Mouse (Mus musculus) megakaryocyte, embryonic 14.5 days (primary cell): ENCODE measurements at regions not wholly inside any gene's neighbourhood (a gene's known extent, or its start where the extent isn't known, plus 50 kb on each side); places are given as distances from the start of the nearest gene placed in this dataset.
"Not testable (repeated sequence)": the region's sequence is repeated elsewhere in the genome, so short reads cannot be mapped to it uniquely, and the experiment has no call there.

ENCODE experiments used
- H3K27me3 ChIP-seq: replicated peaks from 2 replicates; pipeline ENCODE3; 2012; ENCODE audit warnings: inconsistent platforms
- H3K36me3 ChIP-seq: replicated peaks from 2 replicates; pipeline ENCODE3; 2012; ENCODE audit warnings: low read length, inconsistent platforms, mixed read lengths
- H3K4me1 ChIP-seq: 2 replicates; pipeline ENCODE4 v1.6.1; 2012; ENCODE audit warnings: inconsistent platforms
- H3K4me3 ChIP-seq: replicated peaks from 2 replicates; pipeline ENCODE3; 2012; ENCODE audit warnings: moderate library complexity, mild to moderate bottlenecking, inconsistent platforms
- H3K9me3 ChIP-seq: 2 replicates; pipeline ENCODE4 v1.6.1; 2012; ENCODE audit warnings: inconsistent platforms
- FLI1 ChIP-seq: IDR thresholded peaks from 2 replicates; pipeline ENCODE4 v1.6.1; 2012; ENCODE audit warnings: low read length, inconsistent platforms, mixed read lengths
- GATA1 ChIP-seq: IDR thresholded peaks from 3 replicates; pipeline ENCODE4 v1.6.1; 2012; ENCODE audit warnings: mixed read lengths, low read length, inconsistent platforms, borderline replicate concordance

DNA sequence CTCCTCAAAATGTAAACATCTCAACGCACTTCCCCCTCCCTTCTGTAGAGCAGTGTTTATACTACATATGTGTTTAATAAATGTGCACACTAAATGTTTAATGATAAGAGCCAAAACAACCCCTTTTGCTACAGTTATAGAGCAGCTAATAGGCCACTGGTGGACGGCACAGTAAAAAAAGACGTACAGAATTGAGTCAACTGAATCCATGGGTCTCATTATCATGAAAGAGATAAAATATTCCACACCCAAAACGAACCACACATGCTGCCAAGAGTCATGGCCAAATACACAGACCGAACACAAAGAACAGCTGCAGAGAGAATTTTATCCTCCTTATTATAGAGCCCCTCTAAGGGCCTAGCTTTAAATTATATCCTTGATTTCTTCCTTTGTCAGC is 237.8 kb downstream of the Dhx15 start:
- H3K9me3 ChIP-seq, result peaks cover 11% of the 10 kb centered on the region; the same call in 1 of the 2 replicates

DNA sequence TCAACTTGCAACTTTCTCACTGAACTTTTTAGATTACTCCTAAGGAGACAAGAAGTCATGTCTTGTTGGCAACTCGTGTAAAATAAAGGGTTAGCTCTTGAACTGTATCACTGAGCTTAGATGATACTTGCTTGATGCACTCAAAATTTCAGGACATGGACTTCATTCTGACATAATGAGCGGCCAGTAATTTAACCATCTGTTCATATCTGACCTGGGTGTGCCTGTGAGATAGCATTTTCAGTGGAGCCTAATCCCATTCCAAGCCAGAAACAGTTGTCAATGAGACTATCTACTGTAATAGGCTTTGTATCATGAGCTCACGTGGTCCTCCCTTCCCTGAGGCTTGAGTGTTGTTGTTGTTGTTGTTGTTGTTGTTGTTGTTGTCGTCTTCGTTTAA is 240.3 kb downstream of the Dhx15 start:
- Histone ChIP-seq H3K4me1 (no peaks in the 10 kb centered on the region), H3K36me3 (no peaks in the 10 kb centered on the region), H3K4me3 (no peak overlapping the region), H3K27me3 (no peaks in the 10 kb centered on the region), H3K9me3 (peaks cover 12% of the 10 kb centered on the region; the same call in 1 of the 2 replicates)
- TF ChIP-seq FLI1 (no peak), GATA1 (no peak)

More for the DNA sequence above, 237.8 kb downstream of the Dhx15 start:
- H3K4me1 ChIP-seq, result no peaks in the 10 kb centered on the region
- H3K36me3 ChIP-seq, result no peaks in the 10 kb centered on the region
- no peaks in the 10 kb centered on the region for H3K27me3 ChIP-seq
- no peak for TF ChIP-seq FLI1
- no peak for TF ChIP-seq GATA1
- H3K4me3 ChIP-seq, result no peak overlapping the region

GRCm38 (mm10) chr5:51946062-51946461 is 244.3 kb downstream of the Dhx15 start:
- H3K36me3 ChIP-seq, result no peaks in the 10 kb centered on the region
- TF ChIP-seq GATA1 (no peak), FLI1 (no peak)
- H3K4me1 ChIP-seq, result no peaks in the 10 kb centered on the region
- peaks cover 12% of the 10 kb centered on the region; the same call in 1 of the 2 replicates for H3K9me3 ChIP-seq
- no peaks in the 10 kb centered on the region for H3K27me3 ChIP-seq
- H3K4me3 ChIP-seq, result no peak overlapping the region

- not testable (repeated sequence) for H3K36me3 ChIP-seq, H3K27me3 ChIP-seq, H3K4me1 ChIP-seq, H3K4me3 ChIP-seq
- peaks cover 11% of the 10 kb centered on the region for H3K9me3 ChIP-seq
These were observed 248.4 kb downstream of the Dhx15 start for GRCm38 (mm10) chr5:51941925-51942291.

DNA sequence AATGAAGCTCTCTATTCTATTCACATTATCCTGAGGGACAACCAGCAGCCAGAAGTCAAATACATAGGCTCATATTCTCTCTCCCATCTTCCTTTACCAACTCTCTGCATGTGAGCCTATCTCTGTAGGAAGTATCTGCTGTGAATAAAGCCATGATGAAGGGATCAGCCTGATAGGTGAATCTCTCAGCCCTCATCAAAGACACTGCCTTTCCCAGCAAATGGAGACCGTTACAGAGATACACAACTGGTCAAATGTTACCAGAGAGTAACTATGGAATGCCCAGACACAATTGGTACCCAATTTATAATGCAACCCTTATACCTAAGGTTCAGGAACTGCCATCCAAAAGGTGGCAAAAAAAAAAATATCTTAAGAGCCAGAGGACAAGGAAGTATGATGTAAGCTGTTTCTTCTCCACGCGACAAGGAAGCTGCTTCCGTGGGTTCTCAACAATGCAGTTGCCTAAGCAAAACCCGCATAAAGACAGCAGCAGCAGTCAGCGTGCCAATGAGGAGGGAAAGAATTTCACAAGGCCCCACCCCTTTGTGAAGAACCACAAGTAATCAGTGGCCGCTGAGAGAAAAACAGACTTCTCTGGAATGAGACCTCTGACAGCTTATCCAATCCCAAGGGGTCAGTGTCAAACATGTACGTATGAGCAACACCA is 248.9 kb downstream of the Dhx15 start:
- no peaks in the 10 kb centered on the region for H3K27me3 ChIP-seq
- peaks cover 9% of the 10 kb centered on the region for H3K9me3 ChIP-seq
- H3K4me3 ChIP-seq, result no peak overlapping the region
- H3K4me1 ChIP-seq, result no peaks in the 10 kb centered on the region
- TF ChIP-seq GATA1 (no peak), FLI1 (no peak)
- H3K36me3 ChIP-seq, result no peaks in the 10 kb centered on the region

DNA sequence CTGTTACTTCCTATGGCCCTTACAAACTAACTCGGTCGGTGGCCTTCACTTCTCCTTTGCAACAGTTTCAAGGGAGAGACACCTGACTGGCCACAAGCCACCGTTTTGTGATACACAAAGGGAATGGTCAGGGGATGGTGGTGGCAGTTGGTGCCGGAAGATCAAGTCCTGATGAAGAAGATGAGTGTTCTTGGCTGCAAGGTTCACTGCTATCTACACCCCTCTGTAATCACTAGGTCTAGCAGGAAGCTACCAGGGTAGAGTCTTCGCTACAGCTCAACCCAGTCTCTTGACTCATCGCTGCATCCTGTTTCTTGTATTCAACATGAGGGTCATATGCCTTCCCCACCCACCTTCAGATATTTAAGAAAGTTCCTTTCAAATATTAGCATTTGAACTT is 251.5 kb downstream of the Dhx15 start:
- no peak overlapping the region for H3K4me3 ChIP-seq
- TF ChIP-seq GATA1, result no peak
- TF ChIP-seq FLI1, result no peak
- no peaks in the 10 kb centered on the region for H3K4me1 ChIP-seq
- H3K36me3 ChIP-seq, result no peaks in the 10 kb centered on the region
- no peaks in the 10 kb centered on the region for H3K27me3 ChIP-seq
- H3K9me3 ChIP-seq, result peaks cover 16% of the 10 kb centered on the region

- Histone ChIP-seq H3K9me3 (peaks cover 21% of the 10 kb centered on the region), H3K4me3 (no peak overlapping the region), H3K4me1 (no peaks in the 10 kb centered on the region), H3K27me3 (no peaks in the 10 kb centered on the region), H3K36me3 (no peaks in the 10 kb centered on the region)
- no peak for TF ChIP-seq GATA1
- no peak for TF ChIP-seq FLI1
These were observed 253.0 kb downstream of the Dhx15 start for GRCm38 (mm10) chr5:51937320-51937719.

DNA sequence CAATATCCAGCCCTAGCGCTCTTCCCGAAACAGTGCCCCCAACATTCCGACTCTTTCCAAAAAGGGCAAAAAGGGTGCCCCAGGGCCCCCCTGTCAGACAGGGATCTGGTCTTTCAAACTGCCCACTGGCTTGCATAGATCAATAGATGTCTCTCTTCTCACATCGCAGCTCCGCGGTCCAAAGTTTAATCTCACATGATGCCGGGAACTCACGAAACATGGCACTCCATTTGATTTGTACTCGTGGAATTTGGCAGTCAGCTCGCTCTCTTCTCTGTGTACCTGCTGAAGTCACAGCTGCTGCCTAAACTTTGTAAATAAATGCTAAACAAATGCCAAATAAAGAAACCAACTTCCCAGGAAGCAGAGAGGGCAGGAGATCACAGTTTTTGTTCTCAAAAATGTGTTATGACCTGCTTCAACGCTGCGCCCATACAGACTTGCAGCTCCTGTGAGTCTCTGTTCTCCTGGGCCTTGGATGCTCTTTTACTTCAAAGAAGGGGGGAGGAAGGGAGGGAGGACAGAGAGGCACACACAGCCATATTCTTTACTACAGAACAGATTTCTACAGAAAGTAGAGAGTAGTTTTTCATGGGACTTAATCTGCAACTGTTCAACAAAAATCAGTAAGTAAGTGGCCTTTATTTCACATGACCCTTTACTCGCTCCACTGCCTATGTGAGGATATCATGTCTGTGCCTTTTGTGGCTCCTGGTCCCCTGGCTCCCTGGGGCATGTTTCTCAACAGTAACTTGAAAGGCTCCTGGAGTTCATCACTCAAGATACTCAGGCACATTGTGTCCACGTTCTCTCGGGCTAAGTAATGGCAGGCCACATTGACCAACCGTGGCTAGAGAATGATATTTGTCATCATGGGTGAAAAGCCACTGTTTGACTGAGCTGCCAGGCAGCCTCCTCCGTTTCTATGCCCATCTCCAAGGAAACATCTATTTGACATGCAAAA is 254.6 kb downstream of the Dhx15 start:
- no peak overlapping the region for H3K4me3 ChIP-seq
- TF ChIP-seq FLI1, result no peak
- TF ChIP-seq GATA1, result no peak
- no peaks in the 10 kb centered on the region for H3K36me3 ChIP-seq
- H3K9me3 ChIP-seq, result peaks cover 21% of the 10 kb centered on the region
- no peaks in the 10 kb centered on the region for H3K4me1 ChIP-seq
- no peaks in the 10 kb centered on the region for H3K27me3 ChIP-seq

GRCm38 (mm10) chr5:51934910-51935309 is 255.4 kb downstream of the Dhx15 start:
- peaks cover 21% of the 10 kb centered on the region for H3K9me3 ChIP-seq
- H3K36me3 ChIP-seq, result no peaks in the 10 kb centered on the region
- H3K4me1 ChIP-seq, result no peaks in the 10 kb centered on the region
- H3K4me3 ChIP-seq, result peak overlapping the region; percentile 2
- no peak for TF ChIP-seq GATA1
- TF ChIP-seq FLI1, result no peak
- no peaks in the 10 kb centered on the region for H3K27me3 ChIP-seq

GRCm38 (mm10) chr5:51933331-51933730 is 257.0 kb downstream of the Dhx15 start:
- TF ChIP-seq GATA1 (no peak), FLI1 (no peak)
- peaks cover 16% of the 10 kb centered on the region; the same call in 1 of the 2 replicates for H3K9me3 ChIP-seq
- no peak overlapping the region for H3K4me3 ChIP-seq

More at GRCm38 (mm10) chr5:51933331-51933730, 257.0 kb downstream of the Dhx15 start:
- no peaks in the 10 kb centered on the region for H3K36me3 ChIP-seq
- no peaks in the 10 kb centered on the region for H3K4me1 ChIP-seq
- no peaks in the 10 kb centered on the region for H3K27me3 ChIP-seq
